In genomic region chr2:116064521-116064920, GRCm38 (mm10) we compare ENCODE assay signal across 8 mouse cellular contexts. TPM values are rescaled to one million over a fixed set of nuclear protein-coding genes. Genes with fewer than 3 reads are reported as not detected.
DNase-seq lines count a peak whose midpoint lies in the region; ATAC-seq and TF ChIP-seq lines count a peak whose summit lies in the region.

No protein-coding gene starts in this region.

- DNase-seq in testis, postnatal 10 days (ENCODE audit: low spot score): no peak
- DNase-seq in embryonic facial prominence, embryonic 14.5 days (ENCODE audit: low spot score): no peak
- no peak for DNase-seq in thymus, postnatal 14 days
- no peak for DNase-seq in adrenal gland, postnatal 36 days
- no peak for DNase-seq in right cerebral cortex, adult 2 months (ENCODE audit: low spot score in 2 of 2)

- H3K4me1 ChIP-seq in testis, adult 2 months (ENCODE audit: control insufficient read depth, insufficient read depth, low read length): peaks cover 16% of the 10 kb centered on the region
- peaks cover 19% of the 10 kb centered on the region; the same call in 1 of the 2 replicates for H3K4me1 ChIP-seq in embryonic facial prominence, embryonic 14.5 days (ENCODE audit: control insufficient read depth, insufficient read depth, low read length)
- H3K4me1 ChIP-seq in intestine, embryonic 16.5 days (ENCODE audit: control insufficient read depth, insufficient read depth, low read length): no peaks in the 10 kb centered on the region

- peak overlapping the region; percentile 77 for H3K4me2 ChIP-seq in embryonic facial prominence, embryonic 14.5 days (ENCODE audit: low read depth, low read length)
- H3K4me2 ChIP-seq in intestine, embryonic 16.5 days (ENCODE audit: low read depth, low read length): peak overlapping the region; percentile 75

- H3K9ac ChIP-seq in embryonic facial prominence, embryonic 14.5 days (ENCODE audit: low read depth, low read length): peak overlapping the region; percentile 95
- peak overlapping the region; percentile 88 for H3K9ac ChIP-seq in intestine, embryonic 16.5 days (ENCODE audit: low read depth, low read length)

- H3K27me3 ChIP-seq in testis, adult 2 months (ENCODE audit: control insufficient read depth, insufficient read depth, low read length): peaks cover 2% of the 10 kb centered on the region; the same call in 1 of the 2 replicates
- H3K27me3 ChIP-seq in embryonic facial prominence, embryonic 14.5 days (replicated peaks; ENCODE audit: control insufficient read depth, insufficient read depth, low read length): peaks cover 3% of the 10 kb centered on the region; the same call in 1 of the 2 replicates
- H3K27me3 ChIP-seq in intestine, embryonic 16.5 days (replicated peaks; ENCODE audit: control insufficient read depth, insufficient read depth, low read length): peaks cover 10% of the 10 kb centered on the region; the same call in 1 of the 2 replicates

- TF ChIP-seq POLR2A in testis, adult 2 months (IDR thresholded peaks at IDR 0.05; ENCODE audit: control insufficient read depth, low read depth, low read length): no peak

- ATAC-seq in embryonic facial prominence, embryonic 14.5 days (ENCODE audit: low read depth): no peak
- no peak for ATAC-seq in intestine, embryonic 16.5 days
- ATAC-seq in megakaryocyte, adult 5-6 weeks (ENCODE audit: poor library complexity, severe bottlenecking): 0 out of 2 replicates have a peak, but pooled peaks have one; percentile 14

- H3K27ac ChIP-seq in testis, adult 2 months (ENCODE audit: control insufficient read depth, insufficient read depth, low read depth, low read length): no peak overlapping the region
- H3K27ac ChIP-seq in embryonic facial prominence, embryonic 14.5 days (replicated peaks; ENCODE audit: low read depth, low read length): peak overlapping the region; percentile 96
- H3K27ac ChIP-seq in intestine, embryonic 16.5 days (ENCODE audit: low read length): peak overlapping the region; percentile 93

- WGBS in embryonic facial prominence, embryonic 14.5 days: under 1% methylated on average over 10 of the region's 20 CpGs
- under 1% methylated on average over 19 of the region's 20 CpGs for WGBS in intestine, embryonic 16.5 days

- no peak for TF ChIP-seq CTCF in testis, adult 2 months (IDR thresholded peaks at IDR 0.05; ENCODE audit: control insufficient read depth, insufficient read depth, insufficient replicate concordance, low read depth, low read length)

- no peaks in the 10 kb centered on the region for H3K36me3 ChIP-seq in testis, adult 2 months (ENCODE audit: control insufficient read depth, insufficient read depth, low read length)
- H3K36me3 ChIP-seq in embryonic facial prominence, embryonic 14.5 days (ENCODE audit: control insufficient read depth, insufficient read depth, low read length): no peaks in the 10 kb centered on the region
- no peaks in the 10 kb centered on the region for H3K36me3 ChIP-seq in intestine, embryonic 16.5 days (ENCODE audit: control insufficient read depth, insufficient read depth, low read length)

- peak overlapping the region; percentile 67 for H3K4me3 ChIP-seq in testis, adult 2 months (ENCODE audit: control insufficient read depth, low read depth, low read length)
- H3K4me3 ChIP-seq in embryonic facial prominence, embryonic 14.5 days (ENCODE audit: low read depth, low read length): peak overlapping the region; percentile 71
- H3K4me3 ChIP-seq in intestine, embryonic 16.5 days (ENCODE audit: low read length): peak overlapping the region; percentile 69

- no peaks in the 10 kb centered on the region for H3K9me3 ChIP-seq in embryonic facial prominence, embryonic 14.5 days (ENCODE audit: control insufficient read depth, low read length)
- no peaks in the 10 kb centered on the region for H3K9me3 ChIP-seq in intestine, embryonic 16.5 days (ENCODE audit: control insufficient read depth, low read length)

RNA-seq across cellular contexts. Expression of gene Meis2, which starts 1.1 kb away (rescaled TPM):
- polyA plus RNA-seq in testis, adult 2 months (2012; rRNA removed): 1.2 and 1.4 TPM in 2 replicates
- 30.4 and 40.4 TPM in 2 replicates for polyA plus RNA-seq in embryonic facial prominence, embryonic 14.5 days (2014; fragmentation: Nextera tagmentation; extraction: Ambion mirVana)
- 25.7 and 26.8 TPM in 2 replicates for polyA plus RNA-seq in intestine, embryonic 16.5 days (2015; fragmentation: Nextera tagmentation; extraction: Ambion mirVana)
- total RNA-seq in megakaryocyte, adult 5-6 weeks (2015): not detected in 2 replicates
- total RNA-seq in megakaryocyte, adult 5-6 weeks (2017): not detected in 2 replicates
- total RNA-seq in adrenal gland, postnatal 36 days (2021): 100 to 1,000 TPM; 224 to 238 TPM

Comparison
In these comparisons a context has a peak if more than half of its experiments do, and no peak if none do; other contexts are left out.
1. RNA of gene Meis2, which starts 1.1 kb away (polyA plus RNA-seq): 30.4 to 40.4 TPM in embryonic facial prominence, embryonic 14.5 days and 25.7 to 26.8 TPM in intestine, embryonic 16.5 days; 1.2 to 1.4 TPM in testis, adult 2 months; every median in the first group is over 10 times any median in the second.
2. Peak in every context shown above with its lines, with median percentiles within 50 percentile points of each other: H3K4me3 ChIP-seq.